In the genomic region with DNA sequence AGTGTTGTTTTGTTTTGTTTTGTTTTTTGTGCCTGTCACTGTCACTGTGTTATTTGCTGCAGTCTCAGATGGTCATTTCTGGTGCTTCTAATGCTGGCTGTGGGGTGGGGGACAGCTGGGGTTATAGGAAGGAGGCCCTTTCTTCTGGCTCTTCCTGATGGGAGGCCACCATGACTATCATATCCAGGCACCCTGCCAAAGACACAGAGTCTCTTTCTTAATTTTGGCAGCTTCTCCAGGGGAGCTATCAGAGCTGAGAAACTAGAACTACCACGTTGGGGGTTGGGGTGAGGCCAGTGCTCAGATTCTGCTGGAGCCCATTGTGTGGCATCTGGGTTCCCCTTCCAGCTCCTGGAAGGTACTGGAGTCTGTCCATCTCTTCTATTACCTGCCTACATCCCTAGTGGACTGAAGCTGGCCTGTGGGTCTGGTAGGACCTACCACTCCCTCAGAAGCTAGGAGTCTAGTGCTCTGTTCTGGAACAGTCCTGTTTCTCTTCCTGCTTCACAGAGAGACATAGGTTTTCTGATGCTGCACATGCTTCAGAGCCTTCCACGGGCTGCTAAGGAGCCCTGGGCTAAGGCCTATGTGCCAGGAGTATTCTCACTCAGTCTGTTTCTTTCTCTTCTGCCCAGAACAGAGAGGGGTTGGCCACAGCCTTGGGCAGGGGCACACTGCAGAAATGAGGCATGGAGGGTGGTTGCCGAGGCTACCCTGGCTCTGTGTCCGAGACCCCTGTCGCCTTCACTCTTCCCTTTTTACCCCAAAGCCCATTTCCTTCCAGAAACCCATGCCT, we compare ENCODE assay signal across 8 mouse cellular contexts. TPM values are rescaled to one million over a fixed set of nuclear protein-coding genes. Genes with fewer than 3 reads are reported as not detected.
DNase-seq lines count a peak whose midpoint lies in the region; ATAC-seq lines count a peak whose summit lies in the region.

No protein-coding gene starts in this region.

- H3K36me3 ChIP-seq in hindbrain, embryonic 15.5 days: no peaks in the 10 kb centered on the region
- H3K36me3 ChIP-seq in hindbrain, embryonic 11.5 days (ENCODE audit: control insufficient read depth, insufficient read depth, low read length): no peaks in the 10 kb centered on the region

- 0 out of 2 replicates have a peak overlapping the region, but pooled peaks have one; percentile 42 for H3K27ac ChIP-seq in hindbrain, embryonic 15.5 days (replicated peaks)
- no peak overlapping the region for H3K27ac ChIP-seq in hindbrain, embryonic 11.5 days (ENCODE audit: low read depth, low read length)

- no peak for DNase-seq in hindbrain, embryonic 11.5 days (ENCODE audit: low spot score)
- peak; percentile 75 for DNase-seq in adrenal gland, postnatal 10 days
- peak; percentile 81 to 82 for DNase-seq in heart, postnatal 10 days
- DNase-seq in lung, postnatal 10 days: peak; percentile 85
- no peak for DNase-seq in embryo, embryonic 11 days
- DNase-seq in layer of hippocampus, adult 9-10 months (ENCODE audit: low spot score): no peak

- no peak overlapping the region for H3K4me2 ChIP-seq in hindbrain, embryonic 15.5 days
- no peak overlapping the region for H3K4me2 ChIP-seq in hindbrain, embryonic 11.5 days (replicated peaks; ENCODE audit: low read depth, low read length)

- no peak overlapping the region for H3K4me3 ChIP-seq in hindbrain, embryonic 15.5 days
- H3K4me3 ChIP-seq in hindbrain, embryonic 11.5 days (ENCODE audit: low read depth, low read length): no peak overlapping the region

- WGBS in hindbrain, embryonic 15.5 days: 52% methylated on average over 5 of the region's 5 CpGs
- WGBS in hindbrain, embryonic 11.5 days: 70% methylated on average over 5 of the region's 5 CpGs

- intact Hi-C loops in heart, postnatal 10 days (cut with DNase I): no loop called here

- no peaks in the 10 kb centered on the region for H3K9me3 ChIP-seq in hindbrain, embryonic 15.5 days
- no peaks in the 10 kb centered on the region for H3K9me3 ChIP-seq in hindbrain, embryonic 11.5 days (ENCODE audit: control insufficient read depth, low read length)

- H3K27me3 ChIP-seq in hindbrain, embryonic 15.5 days: no peaks in the 10 kb centered on the region
- H3K27me3 ChIP-seq in hindbrain, embryonic 11.5 days (ENCODE audit: control insufficient read depth, insufficient read depth, low read length): no peaks in the 10 kb centered on the region

- H3K4me1 ChIP-seq in hindbrain, embryonic 15.5 days (replicated peaks): peaks cover 19% of the 10 kb centered on the region
- H3K4me1 ChIP-seq in hindbrain, embryonic 11.5 days (replicated peaks; ENCODE audit: control insufficient read depth, insufficient read depth, low read length): no peaks in the 10 kb centered on the region

- no peak overlapping the region for H3K9ac ChIP-seq in hindbrain, embryonic 15.5 days
- no peak overlapping the region for H3K9ac ChIP-seq in hindbrain, embryonic 11.5 days (ENCODE audit: low read depth, low read length)

- no peak; the same call in 1 of the 2 replicates for ATAC-seq in hindbrain, embryonic 15.5 days (ENCODE audit: low FRiP score, low read depth)
- no peak for ATAC-seq in hindbrain, embryonic 11.5 days (ENCODE audit: low FRiP score)
- ATAC-seq in CD4-positive, CD25-positive, alpha-beta regulatory T cell, adult 4 months: no peak

RNA-seq across cellular contexts. Expression of a gene that starts 10.1 kb away (rescaled TPM):
- 16.8 and 20.1 TPM in 2 replicates for polyA plus RNA-seq in hindbrain, embryonic 15.5 days (2015; fragmentation: Nextera tagmentation; extraction: Ambion mirVana)
- 10.1 and 11.5 TPM in 2 replicates for polyA plus RNA-seq in hindbrain, embryonic 11.5 days (2014; fragmentation: Nextera tagmentation; extraction: Ambion mirVana)
- 10 to 100 TPM; 18.9 to 21.3 TPM for total RNA-seq in adrenal gland, postnatal 10 days (2021)
- 10 to 100 TPM in 1 of 2 experiments, 1 to 10 TPM in 1; 6.9 to 12.7 TPM for total RNA-seq in heart, postnatal 10 days (2021)
- polyA plus RNA-seq in CD4-positive, CD25-positive, alpha-beta regulatory T cell, adult 4 months (2017; shearing (Covaris generic)): 10 to 100 TPM in 1 of 2 experiments, 1 to 10 TPM in 1; 7.9 to 11.5 TPM

RNA-seq across cellular contexts. Expression of a gene that starts 39.4 kb away (rescaled TPM):
- 102 and 109 TPM in 2 replicates for polyA plus RNA-seq in hindbrain, embryonic 15.5 days (2015; fragmentation: Nextera tagmentation; extraction: Ambion mirVana)
- 87.2 and 88.3 TPM in 2 replicates for polyA plus RNA-seq in hindbrain, embryonic 11.5 days (2014; fragmentation: Nextera tagmentation; extraction: Ambion mirVana)
- total RNA-seq in adrenal gland, postnatal 10 days (2021): 10 to 100 TPM; 34.7 to 40.0 TPM
- total RNA-seq in heart, postnatal 10 days (2021): 10 to 100 TPM; 36.2 to 36.3 TPM
- polyA plus RNA-seq in CD4-positive, CD25-positive, alpha-beta regulatory T cell, adult 4 months (2017; shearing (Covaris generic)): 10 to 100 TPM; 46.8 to 64.7 TPM

Comparison
In these comparisons a context has a peak if more than half of its experiments do, and no peak if none do; other contexts are left out.
1. DNase-seq: peak in adrenal gland, postnatal 10 days (single experiment), heart, postnatal 10 days (2 of 2) and lung, postnatal 10 days (single experiment); none in hindbrain, embryonic 11.5 days (single experiment), embryo, embryonic 11 days (single experiment) and layer of hippocampus, adult 9-10 months (single experiment).